Mouse (Mus musculus) MEL-GATA-1-ER (cell line): ENCODE measurements around the gene Ikzf2.

Experiments used
- DNase-seq: peaks from one replicate; pipeline ENCODE4 v3.0.0-alpha.2; 2012; ENCODE audit warnings: low read depth; ENCODE audit errors: extremely low read depth

Ikzf2 gene

GRCm38 (mm10) chr1:69687076-69687991, at the start of gene Ikzf2:
Gene Ikzf2, minus strand, starts transcription at chr1:69687245.
- peak; percentile 70 for DNase-seq

- DNase-seq: no peak
Measured at GRCm38 (mm10) chr1:69729729-69730128, 42.7 kb upstream of the Ikzf2 start.

GRCm38 (mm10) chr1:69729031-69729679, 42.1 kb upstream of the Ikzf2 start:
- DNase-seq: no peak

GRCm38 (mm10) chr1:69727968-69728367, 40.9 kb upstream of the Ikzf2 start:
- DNase-seq: no peak

- DNase-seq: no peak
Measured at GRCm38 (mm10) chr1:69717107-69717506, 30.1 kb upstream of the Ikzf2 start.

GRCm38 (mm10) chr1:69708571-69708970, 21.5 kb upstream of the Ikzf2 start:
- no peak for DNase-seq

- no peak for DNase-seq
Measured at GRCm38 (mm10) chr1:69703506-69704156, 16.6 kb upstream of the Ikzf2 start.

GRCm38 (mm10) chr1:69691946-69692345, 4.9 kb upstream of the Ikzf2 start:
- DNase-seq: no peak

- peak; percentile 76 for DNase-seq
Measured at GRCm38 (mm10) chr1:69688961-69689360, 1.9 kb upstream of the Ikzf2 start.

- DNase-seq: no peak
Measured at GRCm38 (mm10) chr1:69688118-69688517, 1.1 kb upstream of the Ikzf2 start.

- no peak for DNase-seq
Measured at GRCm38 (mm10) chr1:69686741-69687075, 337 bp downstream of the Ikzf2 start.

- no peak for DNase-seq
Measured at GRCm38 (mm10) chr1:69685890-69686490, 1.1 kb downstream of the Ikzf2 start.

- DNase-seq: no peak
Measured at GRCm38 (mm10) chr1:69685049-69685889, 1.8 kb downstream of the Ikzf2 start.

GRCm38 (mm10) chr1:69684280-69685040, 2.6 kb downstream of the Ikzf2 start:
- DNase-seq: no peak

- DNase-seq: no peak
Measured at GRCm38 (mm10) chr1:69683851-69684250, 3.2 kb downstream of the Ikzf2 start.

- no peak for DNase-seq
Measured at GRCm38 (mm10) chr1:69683058-69683457, 4.0 kb downstream of the Ikzf2 start.

- DNase-seq: no peak
Measured at GRCm38 (mm10) chr1:69682261-69682660, 4.8 kb downstream of the Ikzf2 start.

GRCm38 (mm10) chr1:69681003-69681402, 6.0 kb downstream of the Ikzf2 start:
- DNase-seq: no peak

- DNase-seq: no peak
Measured at GRCm38 (mm10) chr1:69680501-69680900, 6.5 kb downstream of the Ikzf2 start.

GRCm38 (mm10) chr1:69669897-69670404, 17.1 kb downstream of the Ikzf2 start:
- no peak for DNase-seq
